Mouse (Mus musculus): ENCODE measurements around the gene Haus8.

DNA sequence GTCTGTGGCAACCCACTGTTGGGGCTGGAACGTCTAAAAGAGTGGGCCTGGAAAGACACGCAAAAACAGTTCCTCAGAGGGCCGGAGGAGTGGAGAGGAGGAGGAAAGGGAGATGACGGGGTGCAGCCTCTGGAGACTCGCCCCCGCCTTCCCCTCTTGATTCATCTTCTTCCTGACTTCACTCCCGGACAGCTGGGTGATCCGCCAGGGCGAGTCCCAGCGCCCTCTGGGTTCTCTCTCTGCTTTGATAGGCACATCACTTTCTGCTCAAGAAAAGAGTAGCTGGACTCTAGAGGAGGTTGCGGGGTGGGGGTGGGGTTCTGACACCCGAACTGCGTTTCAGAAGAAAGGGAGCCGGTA is 397 bp upstream of the Haus8 start:
- TF ChIP-seq POLR2A (IDR thresholded peaks at IDR 0.05; ENCODE audit: insufficient read depth, low read length) (no peak), CTCF (IDR thresholded peaks at IDR 0.05; ENCODE audit: low read depth, low read length) (no peak), EP300 (IDR thresholded peaks at IDR 0.05; ENCODE audit: insufficient read depth, low read depth, low read length) (no peak)

Data from ES-Bruce4 (cell line).